Mouse (Mus musculus): ENCODE results near the gene Kcnh4. TPM values are rescaled to one million over a fixed set of nuclear protein-coding genes. Genes with fewer than 3 reads are reported as not detected.

Kcnh4 gene
- polyA plus RNA-seq, 1 experiment, result not detected

DNA sequence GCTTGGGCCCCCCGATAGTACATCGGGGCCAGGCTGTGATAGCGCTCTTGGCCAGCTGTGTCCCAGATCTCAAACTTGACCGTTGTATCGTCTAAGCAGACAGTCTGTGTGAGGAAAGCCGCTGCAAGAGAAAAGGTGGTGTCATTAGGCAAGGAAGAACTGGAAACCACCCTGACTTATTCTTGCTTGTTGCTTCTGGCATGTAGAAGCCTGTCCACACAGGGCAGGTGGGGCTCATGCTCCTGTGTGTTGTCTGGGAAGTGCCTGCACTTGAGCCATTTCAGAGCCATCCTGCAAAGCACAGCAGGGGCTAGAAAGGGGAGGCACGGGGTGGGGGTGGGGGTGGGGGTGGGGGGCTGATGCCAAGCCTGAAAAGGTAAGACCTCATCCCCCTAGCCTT, 41.3 kb downstream of the Kcnh4 start:
- TF ChIP-seq CEBPB (IDR thresholded peaks at IDR 0.05; ENCODE audit: low read depth), result no peak
- no peak for TF ChIP-seq MYOD1 (IDR thresholded peaks at IDR 0.05; ENCODE audit: control insufficient read depth, insufficient read length, low read depth)
- TF ChIP-seq MYOG (IDR thresholded peaks at IDR 0.05; ENCODE audit: control insufficient read depth, extremely low read depth, insufficient read length), result no peak
- no peak for TF ChIP-seq MAX (IDR thresholded peaks at IDR 0.05)
- Histone ChIP-seq H3ac (ENCODE audit: control insufficient read depth, insufficient read length, low read depth) (no peak overlapping the region), H3K27me3 (ENCODE audit: control insufficient read depth, insufficient read depth, insufficient read length) (no peaks in the 10 kb centered on the region), H3K79me3 (ENCODE audit: low read depth) (peaks cover 22% of the 10 kb centered on the region), H3K4me3 (ENCODE audit: insufficient read depth, poor library complexity, severe bottlenecking) (no peak overlapping the region), H3K36me3 (ENCODE audit: control insufficient read depth, insufficient read depth) (peaks cover 53% of the 10 kb centered on the region), H3K79me2 (ENCODE audit: control insufficient read depth, insufficient read depth) (peaks cover 45% of the 10 kb centered on the region)

DNA sequence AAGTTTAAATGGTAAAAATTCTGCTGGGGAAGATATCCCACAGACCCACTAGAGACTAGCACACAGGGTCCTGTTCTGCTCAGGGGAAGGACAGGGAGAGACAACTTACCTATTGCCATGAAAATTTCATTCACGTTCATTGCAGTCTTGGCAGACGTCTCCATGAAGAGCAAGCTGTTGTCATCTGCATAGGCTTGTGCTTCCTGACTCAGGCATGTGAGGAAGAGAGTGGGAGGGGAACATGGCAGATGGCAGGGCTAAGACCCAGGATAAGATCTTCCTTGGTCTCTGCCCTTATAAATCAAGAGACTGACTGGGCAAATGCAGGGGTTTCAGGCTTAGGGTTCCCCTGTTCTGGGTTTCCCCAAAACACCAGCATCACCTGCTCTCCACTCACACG, 43.1 kb downstream of the Kcnh4 start:
- Histone ChIP-seq H3K36me3 (ENCODE audit: control insufficient read depth, insufficient read depth) (peaks cover 54% of the 10 kb centered on the region), H3K79me2 (ENCODE audit: control insufficient read depth, insufficient read depth) (peaks cover 33% of the 10 kb centered on the region)
- TF ChIP-seq USF1 (IDR thresholded peaks at IDR 0.05; ENCODE audit: low read depth) (no peak), MYOD1 (IDR thresholded peaks at IDR 0.05; ENCODE audit: control insufficient read depth, insufficient read length, low read depth) (no peak), FOSL1 (IDR thresholded peaks at IDR 0.05; ENCODE audit: insufficient read depth, low read length, poor library complexity, severe bottlenecking) (no peak), CEBPB (IDR thresholded peaks at IDR 0.05; ENCODE audit: low read depth) (no peak), MYOG (IDR thresholded peaks at IDR 0.05; ENCODE audit: control insufficient read depth, extremely low read depth, insufficient read length) (no peak), MAX (IDR thresholded peaks at IDR 0.05) (no peak), CTCF (IDR thresholded peaks at IDR 0.05; ENCODE audit: control insufficient read depth, insufficient read depth, insufficient read length) (no peak)

DNA sequence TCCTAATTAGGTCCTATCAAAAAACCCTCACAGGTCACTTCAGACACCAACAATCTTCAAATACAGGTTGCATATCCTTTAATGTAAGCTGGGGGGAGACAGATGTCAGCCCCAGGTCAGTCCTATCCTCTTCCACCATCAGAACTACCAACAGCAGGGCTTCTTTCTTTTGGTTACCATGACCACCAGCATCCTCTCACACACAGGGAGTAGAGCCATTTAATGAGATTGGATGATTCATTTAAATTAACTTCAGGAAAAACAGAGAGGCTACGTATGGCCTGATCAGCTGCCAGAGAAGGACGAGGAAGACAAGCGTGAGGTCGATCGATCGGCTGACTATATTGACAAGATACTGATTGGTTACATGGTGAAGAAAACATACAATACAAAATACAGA, 44.8 kb downstream of the Kcnh4 start:
- no peak for TF ChIP-seq MAX (IDR thresholded peaks at IDR 0.05)
- TF ChIP-seq MYOD1 (IDR thresholded peaks at IDR 0.05; ENCODE audit: control insufficient read depth, insufficient read length, low read depth), result no peak
- no peak for TF ChIP-seq CEBPB (IDR thresholded peaks at IDR 0.05; ENCODE audit: low read depth)
- no peak for TF ChIP-seq MYOG (IDR thresholded peaks at IDR 0.05; ENCODE audit: control insufficient read depth, extremely low read depth, insufficient read length)
- no peak for TF ChIP-seq FOSL1 (IDR thresholded peaks at IDR 0.05; ENCODE audit: insufficient read depth, low read length, poor library complexity, severe bottlenecking)
- TF ChIP-seq CTCF (IDR thresholded peaks at IDR 0.05; ENCODE audit: control insufficient read depth, insufficient read depth, insufficient read length), result no peak
- no peak for TF ChIP-seq USF1 (IDR thresholded peaks at IDR 0.05; ENCODE audit: low read depth)
- Histone ChIP-seq H3K79me3 (ENCODE audit: low read depth) (peaks cover 10% of the 10 kb centered on the region), H3K27me3 (ENCODE audit: control insufficient read depth, insufficient read depth, insufficient read length) (no peaks in the 10 kb centered on the region), H3K36me3 (ENCODE audit: control insufficient read depth, insufficient read depth) (peaks cover 64% of the 10 kb centered on the region), H3ac (ENCODE audit: control insufficient read depth, insufficient read length, low read depth) (no peak overlapping the region), H3K79me2 (ENCODE audit: control insufficient read depth, insufficient read depth) (peaks cover 29% of the 10 kb centered on the region), H3K4me3 (ENCODE audit: insufficient read depth, poor library complexity, severe bottlenecking) (no peak overlapping the region)

More for the DNA sequence above, 43.1 kb downstream of the Kcnh4 start:
- Histone ChIP-seq H3K4me3 (ENCODE audit: insufficient read depth, poor library complexity, severe bottlenecking) (no peak overlapping the region), H3ac (ENCODE audit: control insufficient read depth, insufficient read length, low read depth) (no peak overlapping the region), H3K27me3 (ENCODE audit: control insufficient read depth, insufficient read depth, insufficient read length) (no peaks in the 10 kb centered on the region), H3K79me3 (ENCODE audit: low read depth) (peaks cover 14% of the 10 kb centered on the region)

DNA sequence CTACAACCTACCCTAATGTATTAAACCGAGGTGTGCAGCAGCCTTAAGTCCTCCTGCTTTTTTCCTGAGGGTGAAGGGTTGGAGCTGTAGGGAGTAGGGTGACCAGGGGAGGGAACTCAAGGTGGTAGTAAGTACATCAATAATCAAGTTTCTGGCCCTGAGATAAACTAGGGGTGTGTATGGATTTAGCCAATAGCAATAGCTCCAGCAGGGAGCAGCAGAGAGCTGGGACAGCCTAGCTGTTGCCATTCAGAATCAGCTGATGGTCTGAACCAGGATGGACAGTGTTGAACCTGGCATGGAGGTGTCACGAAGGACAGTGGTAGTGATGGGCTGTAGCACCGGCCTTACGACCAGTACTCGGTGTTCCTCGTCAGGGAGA, 45.2 kb downstream of the Kcnh4 start:
- Histone ChIP-seq H3ac (ENCODE audit: control insufficient read depth, insufficient read length, low read depth) (no peak overlapping the region), H3K36me3 (ENCODE audit: control insufficient read depth, insufficient read depth) (peaks cover 64% of the 10 kb centered on the region), H3K4me3 (ENCODE audit: insufficient read depth, poor library complexity, severe bottlenecking) (no peak overlapping the region), H3K79me3 (ENCODE audit: low read depth) (peaks cover 6% of the 10 kb centered on the region), H3K79me2 (ENCODE audit: control insufficient read depth, insufficient read depth) (peaks cover 24% of the 10 kb centered on the region), H3K27me3 (ENCODE audit: control insufficient read depth, insufficient read depth, insufficient read length) (no peaks in the 10 kb centered on the region)
- peak; percentile 52 for TF ChIP-seq CTCF (IDR thresholded peaks at IDR 0.05; ENCODE audit: control insufficient read depth, insufficient read depth, insufficient read length)
- no peak for TF ChIP-seq MYOG (IDR thresholded peaks at IDR 0.05; ENCODE audit: control insufficient read depth, extremely low read depth, insufficient read length)
- TF ChIP-seq MYOD1 (IDR thresholded peaks at IDR 0.05; ENCODE audit: control insufficient read depth, insufficient read length, low read depth), result no peak

DNA sequence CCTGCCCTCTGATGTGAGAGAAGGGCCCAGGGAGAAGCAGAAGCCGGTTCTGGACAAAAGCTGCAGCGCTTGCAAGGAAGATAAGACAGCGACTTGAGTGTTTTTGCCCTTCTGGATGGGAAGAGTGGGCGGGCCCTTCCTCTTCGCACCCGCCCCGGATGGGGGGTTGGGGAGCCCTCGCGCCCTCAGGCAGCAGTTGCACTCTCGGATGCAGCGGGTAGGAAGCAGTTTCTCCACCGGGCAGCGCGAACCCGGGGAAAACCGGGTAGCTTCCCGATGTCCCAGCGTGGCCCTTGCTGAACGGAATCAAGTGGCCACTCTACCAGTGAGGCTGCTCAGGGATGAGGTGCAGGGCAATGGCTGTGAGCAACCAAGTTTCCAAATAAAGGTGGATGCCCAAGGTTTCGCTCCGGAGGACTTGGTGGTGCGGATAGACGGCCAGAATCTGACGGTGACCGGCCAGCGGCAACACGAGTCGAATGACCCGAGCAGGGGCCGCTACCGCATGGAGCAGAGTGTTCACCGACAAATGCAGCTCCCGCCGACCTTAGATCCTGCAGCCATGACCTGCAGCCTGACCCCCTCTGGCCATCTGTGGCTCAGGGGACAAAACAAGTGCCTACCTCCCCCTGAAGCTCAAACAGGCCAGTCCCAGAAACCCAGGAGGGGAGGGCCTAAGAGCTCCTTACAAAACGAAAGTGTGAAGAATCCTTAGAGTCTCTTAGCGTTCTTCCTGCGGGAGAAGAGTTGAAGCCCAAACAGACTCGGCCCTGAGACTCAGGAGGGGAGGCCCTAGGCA, 45.8 kb downstream of the Kcnh4 start, which contains the start of gene Hspb9:
Hspb9 (plus strand) TSS at position 116 of the 799 bp plus-strand sequence.
- Histone ChIP-seq H3K4me3 (ENCODE audit: insufficient read depth, poor library complexity, severe bottlenecking) (no peak within 1 kb of the TSS), H3K79me2 (ENCODE audit: control insufficient read depth, insufficient read depth) (peaks cover 18% of the 10 kb centered on the region), H3ac (ENCODE audit: control insufficient read depth, insufficient read length, low read depth) (no peak within 1 kb of the TSS), H3K36me3 (ENCODE audit: control insufficient read depth, insufficient read depth) (peaks cover 64% of the 10 kb centered on the region), H3K79me3 (ENCODE audit: low read depth) (peaks cover 9% of the 10 kb centered on the region), H3K27me3 (ENCODE audit: control insufficient read depth, insufficient read depth, insufficient read length) (no peaks in the 10 kb centered on the region)
- TF ChIP-seq MYOD1 (IDR thresholded peaks at IDR 0.05; ENCODE audit: control insufficient read depth, insufficient read length, low read depth) (no peak), USF1 (IDR thresholded peaks at IDR 0.05; ENCODE audit: low read depth) (no peak), CTCF (IDR thresholded peaks at IDR 0.05; ENCODE audit: control insufficient read depth, insufficient read depth, insufficient read length) (no peak), CEBPB (IDR thresholded peaks at IDR 0.05; ENCODE audit: low read depth) (no peak), MYOG (IDR thresholded peaks at IDR 0.05; ENCODE audit: control insufficient read depth, extremely low read depth, insufficient read length) (no peak), MAX (IDR thresholded peaks at IDR 0.05) (no peak), FOSL1 (IDR thresholded peaks at IDR 0.05; ENCODE audit: insufficient read depth, low read length, poor library complexity, severe bottlenecking) (no peak)

DNA sequence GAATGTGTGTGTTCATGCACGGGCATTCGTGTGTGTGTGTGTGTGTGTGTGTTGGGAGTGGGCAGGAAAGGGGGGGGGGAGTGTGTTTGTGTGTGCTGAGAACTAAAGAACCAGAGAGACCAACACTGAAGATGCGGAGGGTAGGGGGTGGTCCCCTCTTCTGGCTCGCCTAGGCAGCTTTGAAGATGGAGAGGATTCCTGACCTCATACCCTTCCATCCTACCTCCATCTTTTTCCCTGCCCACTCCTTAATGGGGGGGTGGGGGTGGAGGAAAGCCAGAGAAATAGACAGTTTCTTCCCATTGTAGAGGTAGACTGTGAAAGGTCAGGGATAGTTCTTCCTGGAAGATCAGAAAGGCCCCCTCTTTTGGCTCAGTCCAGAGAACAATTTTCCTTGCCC, 46.6 kb downstream of the Kcnh4 start:
- peaks cover 18% of the 10 kb centered on the region for H3K79me2 ChIP-seq (ENCODE audit: control insufficient read depth, insufficient read depth)
- TF ChIP-seq FOSL1 (IDR thresholded peaks at IDR 0.05; ENCODE audit: insufficient read depth, low read length, poor library complexity, severe bottlenecking) (no peak), CTCF (IDR thresholded peaks at IDR 0.05; ENCODE audit: control insufficient read depth, insufficient read depth, insufficient read length) (no peak), MAX (IDR thresholded peaks at IDR 0.05) (no peak), USF1 (IDR thresholded peaks at IDR 0.05; ENCODE audit: low read depth) (no peak), CEBPB (IDR thresholded peaks at IDR 0.05; ENCODE audit: low read depth) (no peak), MYOG (IDR thresholded peaks at IDR 0.05; ENCODE audit: control insufficient read depth, extremely low read depth, insufficient read length) (no peak), MYOD1 (IDR thresholded peaks at IDR 0.05; ENCODE audit: control insufficient read depth, insufficient read length, low read depth) (no peak)
- no peak overlapping the region for H3ac ChIP-seq (ENCODE audit: control insufficient read depth, insufficient read length, low read depth)
- H3K4me3 ChIP-seq (ENCODE audit: insufficient read depth, poor library complexity, severe bottlenecking), result no peak overlapping the region
- H3K79me3 ChIP-seq (ENCODE audit: low read depth), result peaks cover 9% of the 10 kb centered on the region
- peaks cover 66% of the 10 kb centered on the region for H3K36me3 ChIP-seq (ENCODE audit: control insufficient read depth, insufficient read depth)
- no peaks in the 10 kb centered on the region for H3K27me3 ChIP-seq (ENCODE audit: control insufficient read depth, insufficient read depth, insufficient read length)

Data from C2C12 (cell line).